ENCODE assay signal across 24 mouse cellular contexts in the genomic region with DNA sequence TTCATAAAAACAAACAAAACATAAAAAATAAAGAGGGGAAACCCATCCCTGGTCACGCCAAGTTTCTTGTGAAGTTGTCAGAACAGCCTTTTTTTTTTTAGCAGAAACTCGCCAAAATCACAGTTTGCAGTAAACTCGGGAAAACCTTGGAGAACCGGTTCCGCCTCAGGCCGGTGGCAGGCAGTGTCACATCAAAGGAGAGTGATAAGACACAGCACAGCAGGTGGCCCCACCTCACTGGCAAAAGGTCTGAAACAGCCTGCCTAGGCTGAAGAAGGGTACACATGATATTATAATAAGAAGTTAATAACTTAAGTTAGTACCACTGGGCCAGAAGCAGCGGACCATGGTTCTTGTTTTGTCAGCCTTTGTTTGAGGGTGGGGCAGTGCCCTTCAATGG. TPM values are rescaled to one million over a fixed set of nuclear protein-coding genes. Genes with fewer than 3 reads are reported as not detected.
DNase-seq lines count a peak whose midpoint lies in the region; ATAC-seq and TF ChIP-seq lines count a peak whose summit lies in the region.
"Had no signal": no experiment of that assay in that cellular context is flagged by ENCODE, and none has a peak within 500 bp of the region (broad histone marks: within the 10 kb centered on the region; RNA-seq: fewer than 3 reads in every experiment).

No protein-coding gene starts in this region.

- H3K4me3 ChIP-seq in neural tube, embryonic 11.5 days (ENCODE audit: low read depth, low read length) = no peak overlapping the region
- H3K4me3 ChIP-seq in neural tube, embryonic 15.5 days (replicated peaks) = no peak overlapping the region
- H3K4me3 ChIP-seq in intestine, embryonic 15.5 days (replicated peaks) = no peak overlapping the region
- H3K4me3 ChIP-seq in stomach, postnatal 0 days (ENCODE audit: low read depth, low read length) = no peak overlapping the region
- H3K4me3 ChIP-seq in midbrain, embryonic 16.5 days (ENCODE audit: low read depth, low read length) = no peak overlapping the region
- H3K4me3 ChIP-seq: hindbrain, embryonic 10.5 days; layer of hippocampus, adult 2 months; left cerebral cortex, adult 2 months; limb, embryonic 13.5 days; midbrain, embryonic 15.5 days had no signal

- no peak overlapping the region for H3K9ac ChIP-seq in neural tube, embryonic 11.5 days (ENCODE audit: low read length)
- H3K9ac ChIP-seq in neural tube, embryonic 15.5 days (replicated peaks) = no peak overlapping the region
- H3K9ac ChIP-seq in intestine, embryonic 15.5 days = no peak overlapping the region
- H3K9ac ChIP-seq in stomach, postnatal 0 days (ENCODE audit: low read length) = no peak overlapping the region
- no peak overlapping the region for H3K9ac ChIP-seq in midbrain, embryonic 16.5 days (ENCODE audit: low read depth, low read length)
- H3K9ac ChIP-seq: forebrain, postnatal 0 days; limb, embryonic 13.5 days; midbrain, embryonic 15.5 days had no signal

- no peaks in the 10 kb centered on the region for H3K4me1 ChIP-seq in neural tube, embryonic 11.5 days (ENCODE audit: control insufficient read depth, insufficient read depth, low read length)
- no peaks in the 10 kb centered on the region for H3K4me1 ChIP-seq in neural tube, embryonic 15.5 days
- no peaks in the 10 kb centered on the region for H3K4me1 ChIP-seq in intestine, embryonic 15.5 days (replicated peaks)
- H3K4me1 ChIP-seq in stomach, postnatal 0 days (replicated peaks; ENCODE audit: control insufficient read depth, insufficient read depth) = no peaks in the 10 kb centered on the region
- no peaks in the 10 kb centered on the region for H3K4me1 ChIP-seq in midbrain, embryonic 16.5 days (ENCODE audit: control insufficient read depth, insufficient read depth, low read length)
- H3K4me1 ChIP-seq: hindbrain, embryonic 10.5 days; limb, embryonic 13.5 days; midbrain, embryonic 15.5 days had no signal

- peak; percentile 37 for TF ChIP-seq CTCF in stomach, postnatal 0 days (IDR thresholded peaks at IDR 0.05; ENCODE audit: low read depth)

- no peak overlapping the region for H3K4me2 ChIP-seq in neural tube, embryonic 11.5 days (ENCODE audit: low read depth)
- no peak overlapping the region for H3K4me2 ChIP-seq in neural tube, embryonic 15.5 days
- no peak overlapping the region for H3K4me2 ChIP-seq in intestine, embryonic 15.5 days (replicated peaks)
- H3K4me2 ChIP-seq in stomach, postnatal 0 days (replicated peaks; ENCODE audit: low read depth) = no peak overlapping the region
- H3K4me2 ChIP-seq in midbrain, embryonic 16.5 days (ENCODE audit: low read length) = no peak overlapping the region
- H3K4me2 ChIP-seq: limb, embryonic 13.5 days; midbrain, embryonic 15.5 days had no signal

- no peaks in the 10 kb centered on the region for H3K27me3 ChIP-seq in neural tube, embryonic 11.5 days (ENCODE audit: control insufficient read depth, insufficient read depth, low read length)
- H3K27me3 ChIP-seq in neural tube, embryonic 15.5 days (replicated peaks) = no peaks in the 10 kb centered on the region
- H3K27me3 ChIP-seq in intestine, embryonic 15.5 days (replicated peaks) = no peaks in the 10 kb centered on the region
- no peaks in the 10 kb centered on the region for H3K27me3 ChIP-seq in stomach, postnatal 0 days (ENCODE audit: control insufficient read depth, insufficient read depth, low read length)
- H3K27me3 ChIP-seq in midbrain, embryonic 16.5 days (ENCODE audit: control insufficient read depth, insufficient read depth, low read depth, low read length) = no peaks in the 10 kb centered on the region
- H3K27me3 ChIP-seq: limb, embryonic 13.5 days; midbrain, embryonic 15.5 days had no signal

- H3K27ac ChIP-seq in neural tube, embryonic 11.5 days (ENCODE audit: low read depth, low read length) = no peak overlapping the region
- H3K27ac ChIP-seq in neural tube, embryonic 15.5 days (replicated peaks) = no peak overlapping the region
- H3K27ac ChIP-seq in intestine, embryonic 15.5 days = no peak overlapping the region
- H3K27ac ChIP-seq in stomach, postnatal 0 days (replicated peaks) = no peak overlapping the region
- no peak overlapping the region for H3K27ac ChIP-seq in midbrain, embryonic 16.5 days (ENCODE audit: low read length)
- H3K27ac ChIP-seq: hindbrain, embryonic 10.5 days; layer of hippocampus, adult 2 months; left cerebral cortex, adult 2 months; limb, embryonic 13.5 days; midbrain, embryonic 15.5 days had no signal

- H3K36me3 ChIP-seq in neural tube, embryonic 11.5 days (ENCODE audit: control insufficient read depth, insufficient read depth, low read length) = no peaks in the 10 kb centered on the region
- H3K36me3 ChIP-seq in neural tube, embryonic 15.5 days = no peaks in the 10 kb centered on the region
- no peaks in the 10 kb centered on the region for H3K36me3 ChIP-seq in intestine, embryonic 15.5 days
- H3K36me3 ChIP-seq in stomach, postnatal 0 days (ENCODE audit: control insufficient read depth, insufficient read depth, low read length) = no peaks in the 10 kb centered on the region
- H3K36me3 ChIP-seq in midbrain, embryonic 16.5 days (ENCODE audit: control insufficient read depth, insufficient read depth, low read length) = no peaks in the 10 kb centered on the region
- H3K36me3 ChIP-seq: hindbrain, embryonic 10.5 days; limb, embryonic 13.5 days; midbrain, embryonic 15.5 days had no signal

- DNase-seq in neural tube, embryonic 11.5 days (ENCODE audit: low spot score) = peak; percentile 10
- peak; percentile 1 for DNase-seq in embryo, embryonic 10.5 days (ENCODE audit: low spot score)
- DNase-seq in stomach, postnatal 0 days (ENCODE audit: low spot score) = peak; percentile 63
- no peak for DNase-seq in layer of hippocampus, postnatal 10 days (ENCODE audit: low spot score in 2 of 2)
- DNase-seq: adrenal gland, postnatal 25 days; cerebellum, adult 8-10 months; forebrain, postnatal 0 days; right cerebral cortex, adult 18-20 months; thymus, postnatal 14 days had no signal

- no peaks in the 10 kb centered on the region for H3K9me3 ChIP-seq in neural tube, embryonic 11.5 days (ENCODE audit: control insufficient read depth, low read length)
- H3K9me3 ChIP-seq in neural tube, embryonic 15.5 days (replicated peaks) = no peaks in the 10 kb centered on the region
- no peaks in the 10 kb centered on the region for H3K9me3 ChIP-seq in intestine, embryonic 15.5 days
- no peaks in the 10 kb centered on the region for H3K9me3 ChIP-seq in stomach, postnatal 0 days (ENCODE audit: control insufficient read depth, low read length)
- H3K9me3 ChIP-seq in midbrain, embryonic 16.5 days (replicated peaks; ENCODE audit: control insufficient read depth, low read length, poor library complexity, severe bottlenecking) = no peaks in the 10 kb centered on the region
- H3K9me3 ChIP-seq: hindbrain, embryonic 10.5 days; limb, embryonic 13.5 days; midbrain, embryonic 15.5 days had no signal

- 22% methylated on average over 7 of the region's 7 CpGs for WGBS in neural tube, embryonic 11.5 days
- 24% methylated on average over 7 of the region's 7 CpGs for WGBS in neural tube, embryonic 15.5 days
- WGBS in intestine, embryonic 15.5 days = 10% methylated on average over 7 of the region's 7 CpGs
- WGBS in stomach, postnatal 0 days = 10% methylated on average over 7 of the region's 7 CpGs
- 37% methylated on average over 7 of the region's 7 CpGs for WGBS in midbrain, embryonic 16.5 days

- ATAC-seq in neural tube, embryonic 11.5 days (ENCODE audit: insufficient read depth, low FRiP score, low TSS enrichment) = no peak
- no peak for ATAC-seq in neural tube, embryonic 15.5 days (ENCODE audit: low FRiP score)
- peak; percentile 96 for ATAC-seq in intestine, embryonic 15.5 days
- ATAC-seq in stomach, postnatal 0 days (ENCODE audit: low FRiP score, low TSS enrichment) = peak; percentile 51; the same call in 1 of the 2 replicates
- no peak for ATAC-seq in midbrain, embryonic 16.5 days
- ATAC-seq: forebrain, postnatal 0 days; inflammation-experienced regulatory T-cells, adult 6 months; midbrain, embryonic 15.5 days had no signal

- TF ChIP-seq EP300 in stomach, postnatal 0 days (optimal IDR thresholded peaks at IDR 0.05) = no peak

RNA-seq across cellular contexts. Expression of gene Tktl2, which starts 38.5 kb away (rescaled TPM):
- polyA plus RNA-seq in neural tube, embryonic 11.5 days (2014; fragmentation: Nextera tagmentation; extraction: Ambion mirVana) = not detected in 2 replicates
- not detected in 2 replicates for polyA plus RNA-seq in neural tube, embryonic 15.5 days (2015; fragmentation: Nextera tagmentation; extraction: Ambion mirVana)
- not detected in 2 replicates for polyA plus RNA-seq in intestine, embryonic 15.5 days (2015; fragmentation: Nextera tagmentation; extraction: Ambion mirVana)
- polyA plus RNA-seq in stomach, postnatal 0 days (2015; fragmentation: Nextera tagmentation; extraction: Ambion mirVana) = not detected in 2 replicates
- 0.08 TPM in 1 of 2 replicates, not detected in the other for polyA plus RNA-seq in midbrain, embryonic 16.5 days (2015; fragmentation: Nextera tagmentation; extraction: Ambion mirVana)
- under 1 TPM; 0.23 to 0.42 TPM for total RNA-seq in layer of hippocampus, postnatal 10 days (2021)
- total RNA-seq: adrenal gland, postnatal 25 days; gastrocnemius, adult 18-20 months; granulocyte monocyte progenitor cell, adult 5-6 weeks; MEL had no signal
- polyA plus RNA-seq: heart, embryonic 14.5 days; hindbrain, embryonic 10.5 days; inflammation-experienced regulatory T-cells, adult 6 months; kidney, embryonic 16.5 days; limb, embryonic 13.5 days; liver, embryonic 16.5 days had no signal

Comparison
In these comparisons a context has a peak if more than half of its experiments do, and no peak if none do; other contexts are left out.
1. ATAC-seq: peak in intestine, embryonic 15.5 days (single experiment) and stomach, postnatal 0 days (single experiment); none in neural tube, embryonic 11.5 days (single experiment), neural tube, embryonic 15.5 days (single experiment) and midbrain, embryonic 16.5 days (single experiment).
2. DNase-seq: peak in neural tube, embryonic 11.5 days (single experiment), embryo, embryonic 10.5 days (single experiment) and stomach, postnatal 0 days (single experiment); none in layer of hippocampus, postnatal 10 days (0 of 2).